Comparison of ENCODE assay signal across 19 mouse cellular contexts in the genomic region with DNA sequence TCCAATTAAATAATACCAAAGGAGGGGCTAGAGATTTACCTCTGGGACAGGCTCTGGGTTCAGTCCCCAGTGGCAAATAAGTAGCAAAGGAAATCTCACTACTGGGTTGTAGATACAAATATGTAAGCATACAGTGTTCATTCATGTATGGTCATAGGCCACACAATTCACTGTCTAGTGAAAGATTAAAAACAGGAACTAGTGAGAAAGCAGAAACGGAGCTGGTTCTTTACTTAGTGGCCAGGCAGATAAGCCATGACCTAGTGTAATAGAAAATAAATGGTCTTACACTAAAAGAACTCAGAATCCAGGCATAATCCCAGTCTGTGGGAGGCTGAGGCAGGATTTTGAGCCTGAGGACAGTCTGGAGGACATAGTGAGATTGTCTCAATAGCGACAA. TPM values are rescaled to one million over a fixed set of nuclear protein-coding genes. Genes with fewer than 3 reads are reported as not detected.
DNase-seq lines count a peak whose midpoint lies in the region; ATAC-seq lines count a peak whose summit lies in the region.
"Had no signal": no experiment of that assay in that cellular context is flagged by ENCODE, and none has a peak within 500 bp of the region (broad histone marks: within the 10 kb centered on the region; RNA-seq: fewer than 3 reads in every experiment).

No protein-coding gene starts in this region.

- DNase-seq in 416B (ENCODE audit: low read depth), result peak; percentile 35
- DNase-seq in B cell, adult 2 months, result peak; percentile 10 to 21
- no peak for DNase-seq in urinary bladder, postnatal 4 days (ENCODE audit: low spot score in 2 of 2)
- no peak for DNase-seq in left cerebral cortex, adult 18-20 months (ENCODE audit: low spot score in 2 of 2)
- DNase-seq in adrenal gland, postnatal 10 days, result no peak
- DNase-seq: adrenal gland, postnatal 36 days; cerebellum, adult 18-20 months; cerebellum, postnatal 10 days; gastrocnemius, postnatal 10 days; heart, postnatal 36 days; kidney, adult 11 months; kidney, postnatal 14 days; layer of hippocampus, adult 9-11 months; liver, postnatal 0 days; lung, postnatal 36 days had no signal

- ATAC-seq in granulocyte monocyte progenitor cell, adult 5-6 weeks (replicated peaks; ENCODE audit: poor library complexity, severe bottlenecking), result peak; percentile 84
- ATAC-seq in monocyte, adult 5-6 weeks (replicated peaks; ENCODE audit: insufficient number of reproducible peaks, low FRiP score, low TSS enrichment, poor library complexity, severe bottlenecking), result peak; percentile 49; the same call in 1 of the 2 replicates
- ATAC-seq: liver, embryonic 12.5 days; liver, postnatal 0 days; midbrain, embryonic 15.5 days had no signal

RNA-seq across cellular contexts. Expression of gene Mtmr14, which starts 7.9 kb away (rescaled TPM):
- total RNA-seq in granulocyte monocyte progenitor cell, adult 5-6 weeks (2014; fragmentation: Nextera tagmentation), result 32.4 and 37.6 TPM in 2 replicates
- 31.0 and 40.9 TPM in 2 replicates for total RNA-seq in granulocyte monocyte progenitor cell, adult 5-6 weeks (2017)
- total RNA-seq in monocyte, adult 5-6 weeks (2017), result 40.8 to 50.3 TPM (median 42.0 TPM) in 3 replicates
- total RNA-seq in left cerebral cortex, adult 18-20 months (2021), result 10 to 100 TPM; 13.8 to 18.4 TPM
- 10 to 100 TPM; 27.4 to 35.3 TPM for total RNA-seq in adrenal gland, postnatal 10 days (2021)

RNA-seq across cellular contexts. Expression of gene Cpne9, which starts 36.5 kb away (rescaled TPM):
- 0.19 TPM in 1 of 2 replicates, not detected in the other for total RNA-seq in granulocyte monocyte progenitor cell, adult 5-6 weeks (2014; fragmentation: Nextera tagmentation)
- 0.39 TPM in 1 of 2 replicates, not detected in the other for total RNA-seq in granulocyte monocyte progenitor cell, adult 5-6 weeks (2017)
- total RNA-seq in monocyte, adult 5-6 weeks (2017), result 0.19 to 0.75 TPM in 2 of 3 replicates, not detected in the other
- total RNA-seq in left cerebral cortex, adult 18-20 months (2021), result 10 to 100 TPM; 67.8 to 89.1 TPM
- 1 to 10 TPM in 1 of 2 experiments, under 1 TPM in 1; 0.90 to 1.2 TPM for total RNA-seq in adrenal gland, postnatal 10 days (2021)

RNA-seq across cellular contexts. Expression of gene Lhfpl4, which starts 50.4 kb away (rescaled TPM):
- total RNA-seq in granulocyte monocyte progenitor cell, adult 5-6 weeks (2014; fragmentation: Nextera tagmentation), result not detected in 2 replicates
- not detected in 2 replicates for total RNA-seq in granulocyte monocyte progenitor cell, adult 5-6 weeks (2017)
- not detected in 3 replicates for total RNA-seq in monocyte, adult 5-6 weeks (2017)
- 10 to 100 TPM; 70.8 to 71.8 TPM for total RNA-seq in left cerebral cortex, adult 18-20 months (2021)
- 1 to 10 TPM; 3.2 to 4.8 TPM for total RNA-seq in adrenal gland, postnatal 10 days (2021)

Comparison
In these comparisons a context has a peak if more than half of its experiments do, and no peak if none do; other contexts are left out.
1. DNase-seq: peak in 416B (single experiment) and B cell, adult 2 months (2 of 2); none in urinary bladder, postnatal 4 days (0 of 2), left cerebral cortex, adult 18-20 months (0 of 2) and adrenal gland, postnatal 10 days (single experiment).
2. RNA of gene Cpne9, which starts 36.5 kb away (total RNA-seq): 67.8 to 89.1 TPM in left cerebral cortex, adult 18-20 months; 0.90 to 1.2 TPM in adrenal gland, postnatal 10 days, 0.19 to 0.75 TPM in monocyte, adult 5-6 weeks and 0.19 to 0.39 TPM in granulocyte monocyte progenitor cell, adult 5-6 weeks; every median in the first group is over 10 times any median in the second.
3. RNA of gene Lhfpl4, which starts 50.4 kb away (total RNA-seq): 70.8 to 71.8 TPM in left cerebral cortex, adult 18-20 months; 3.2 to 4.8 TPM in adrenal gland, postnatal 10 days, not detected in granulocyte monocyte progenitor cell, adult 5-6 weeks and not detected in monocyte, adult 5-6 weeks; every median in the first group is over 10 times any median in the second.